Comparison of ENCODE assay signal across 8 mouse cellular contexts in the genomic region with DNA sequence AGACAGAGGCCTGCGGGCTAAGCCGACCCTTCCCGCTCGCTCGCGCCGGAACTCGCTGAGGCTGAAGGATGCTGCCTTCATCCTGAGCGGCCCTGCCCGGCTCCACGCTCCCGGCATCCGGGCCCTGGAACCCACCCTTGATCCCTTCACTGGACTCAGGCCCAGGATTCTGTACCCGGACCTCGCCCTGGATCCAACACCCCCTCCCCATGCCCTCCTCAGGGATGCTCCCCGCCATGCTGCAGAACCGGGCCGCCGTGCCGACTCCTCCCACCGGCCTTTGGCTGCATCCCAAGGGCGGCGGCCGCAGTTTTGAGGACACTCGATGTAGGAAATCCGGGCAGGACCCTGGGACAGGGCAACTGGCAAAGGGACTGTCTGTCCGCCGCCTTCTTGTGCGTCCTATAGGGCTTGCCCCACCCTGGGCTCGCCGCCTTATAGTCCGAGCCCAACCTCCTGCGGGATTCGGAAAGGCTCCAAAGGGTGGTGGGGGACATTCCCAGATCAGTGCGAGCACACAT. TPM values are rescaled to one million over a fixed set of nuclear protein-coding genes. Genes with fewer than 3 reads are reported as not detected.
DNase-seq lines count a peak whose midpoint lies in the region; ATAC-seq and TF ChIP-seq lines count a peak whose summit lies in the region.

No protein-coding gene starts in this region.

- peak; percentile 24 for ATAC-seq in heart, embryonic 16.5 days (replicated peaks; ENCODE audit: extremely low read depth, insufficient read depth, low FRiP score)

- H3K4me3 ChIP-seq in embryonic fibroblast, embryonic 13.5 days (ENCODE audit: insufficient read depth, low read length) = peak overlapping the region; percentile 93
- H3K4me3 ChIP-seq in heart, embryonic 16.5 days (ENCODE audit: low read length) = peak overlapping the region; percentile 73
- peak overlapping the region; percentile 99 for H3K4me3 ChIP-seq in testis, adult 2 months (ENCODE audit: control insufficient read depth, low read depth, low read length)

- peaks cover 6% of the 10 kb centered on the region; the same call in 1 of the 2 replicates for H3K4me1 ChIP-seq in embryonic fibroblast, embryonic 13.5 days (ENCODE audit: control insufficient read depth, insufficient read depth, low read length)
- peaks cover 24% of the 10 kb centered on the region for H3K4me1 ChIP-seq in heart, embryonic 16.5 days (ENCODE audit: control insufficient read depth, insufficient read depth, low read length)
- peaks cover 16% of the 10 kb centered on the region for H3K4me1 ChIP-seq in testis, adult 2 months (ENCODE audit: control insufficient read depth, insufficient read depth, low read length)

- no peaks in the 10 kb centered on the region for H3K36me3 ChIP-seq in heart, embryonic 16.5 days (ENCODE audit: control insufficient read depth, insufficient read depth)
- no peaks in the 10 kb centered on the region; the same call in 1 of the 2 replicates for H3K36me3 ChIP-seq in testis, adult 2 months (ENCODE audit: control insufficient read depth, insufficient read depth, low read length)

- H3K4me2 ChIP-seq in heart, embryonic 16.5 days (ENCODE audit: low read depth, low read length) = peak overlapping the region; percentile 98

- H3K9me3 ChIP-seq in heart, embryonic 16.5 days (replicated peaks; ENCODE audit: control insufficient read depth, low read length) = no peaks in the 10 kb centered on the region

- intact Hi-C loops in heart, postnatal 25 days (cut with DNase I) = no loop called here

- H3K9ac ChIP-seq in heart, embryonic 16.5 days (ENCODE audit: low read length) = peak overlapping the region; percentile 69

- no peaks in the 10 kb centered on the region for H3K27me3 ChIP-seq in heart, embryonic 16.5 days (ENCODE audit: control insufficient read depth, insufficient read depth, low read length)
- no peaks in the 10 kb centered on the region for H3K27me3 ChIP-seq in testis, adult 2 months (ENCODE audit: control insufficient read depth, insufficient read depth, low read length)

- TF ChIP-seq CTCF in embryonic fibroblast, embryonic 13.5 days (IDR thresholded peaks at IDR 0.05; ENCODE audit: borderline replicate concordance, insufficient read depth, low read length) = no peak
- TF ChIP-seq CTCF in testis, adult 2 months (IDR thresholded peaks at IDR 0.05; ENCODE audit: control insufficient read depth, insufficient read depth, insufficient replicate concordance, low read depth, low read length) = no peak

- no peak for TF ChIP-seq POLR2A in embryonic fibroblast, embryonic 13.5 days (IDR thresholded peaks at IDR 0.05; ENCODE audit: low read depth, low read length)
- no peak; the same call in 1 of the 2 replicates for TF ChIP-seq POLR2A in testis, adult 2 months (IDR thresholded peaks at IDR 0.05; ENCODE audit: control insufficient read depth, low read depth, low read length)

- H3K27ac ChIP-seq in embryonic fibroblast, embryonic 13.5 days (ENCODE audit: insufficient read depth, low read length) = 0 out of 2 replicates have a peak overlapping the region, but pooled peaks have one; percentile 11
- H3K27ac ChIP-seq in heart, embryonic 16.5 days (ENCODE audit: low read length) = no peak overlapping the region; the same call in 1 of the 2 replicates
- H3K27ac ChIP-seq in testis, adult 2 months (ENCODE audit: control insufficient read depth, insufficient read depth, low read depth, low read length) = peak overlapping the region; percentile 95

- 1% methylated on average over 35 of the region's 35 CpGs for WGBS in heart, embryonic 16.5 days

- DNase-seq in heart, adult 11 months = peak; percentile 96
- no peak for DNase-seq in heart, postnatal 25 days (ENCODE audit: low spot score)
- peak; percentile 67 for DNase-seq in adrenal gland, postnatal 10 days
- DNase-seq in layer of hippocampus, adult 18-20 months (ENCODE audit: low spot score in 2 of 2) = peak; percentile 39 to 52
- peak; percentile 69 for DNase-seq in lung, postnatal 14 days

RNA-seq across cellular contexts. Expression of gene Acot7, which starts 0.5 kb away (rescaled TPM):
- 10 to 100 TPM; 53.4 to 58.8 TPM for total RNA-seq in heart, postnatal 25 days (2021)
- total RNA-seq in adrenal gland, postnatal 10 days (2021) = 10 to 100 TPM; 33.2 to 38.0 TPM
- polyA plus RNA-seq in embryonic fibroblast, embryonic 13.5 days (2011; ENCODE audit: insufficient read length, low read depth, missing spikeins) = 79.9 and 108 TPM in 2 replicates
- polyA plus RNA-seq in heart, embryonic 16.5 days (2015; fragmentation: Nextera tagmentation; extraction: Ambion mirVana) = 67.7 and 68.0 TPM in 2 replicates
- total RNA-seq in layer of hippocampus, adult 18-20 months (2021) = 100 to 1,000 TPM; 329 to 352 TPM
- 685 and 754 TPM in 2 replicates for polyA plus RNA-seq in testis, adult 2 months (2012; rRNA removed)

RNA-seq across cellular contexts. Expression of gene Hes2, which starts 19.7 kb away (rescaled TPM):
- not detected for total RNA-seq in heart, postnatal 25 days (2021)
- not detected for total RNA-seq in adrenal gland, postnatal 10 days (2021)
- polyA plus RNA-seq in embryonic fibroblast, embryonic 13.5 days (2011; ENCODE audit: insufficient read length, low read depth, missing spikeins) = not detected in 2 replicates
- 0.14 TPM in 1 of 2 replicates, not detected in the other for polyA plus RNA-seq in heart, embryonic 16.5 days (2015; fragmentation: Nextera tagmentation; extraction: Ambion mirVana)
- not detected for total RNA-seq in layer of hippocampus, adult 18-20 months (2021)
- polyA plus RNA-seq in testis, adult 2 months (2012; rRNA removed) = 0.42 and 0.73 TPM in 2 replicates

RNA-seq across cellular contexts. Expression of gene Espn, which starts 26.2 kb away (rescaled TPM):
- 1 to 10 TPM; 1.7 to 2.2 TPM for total RNA-seq in heart, postnatal 25 days (2021)
- total RNA-seq in adrenal gland, postnatal 10 days (2021) = 1 to 10 TPM; 1.2 to 1.3 TPM
- polyA plus RNA-seq in embryonic fibroblast, embryonic 13.5 days (2011; ENCODE audit: insufficient read length, low read depth, missing spikeins) = 0.56 and 0.68 TPM in 2 replicates
- 1.3 and 1.5 TPM in 2 replicates for polyA plus RNA-seq in heart, embryonic 16.5 days (2015; fragmentation: Nextera tagmentation; extraction: Ambion mirVana)
- 1 to 10 TPM; 2.8 to 3.0 TPM for total RNA-seq in layer of hippocampus, adult 18-20 months (2021)
- polyA plus RNA-seq in testis, adult 2 months (2012; rRNA removed) = 84.1 and 87.1 TPM in 2 replicates

Comparison
In these comparisons a context has a peak if more than half of its experiments do, and no peak if none do; other contexts are left out.
1. RNA of gene Acot7, which starts 0.5 kb away (total RNA-seq): 329 to 352 TPM in layer of hippocampus, adult 18-20 months; 53.4 to 58.8 TPM in heart, postnatal 25 days and 33.2 to 38.0 TPM in adrenal gland, postnatal 10 days; every median in the first group is over 4 times any median in the second.
2. Peak in every context shown above with its lines, with median percentiles within 50 percentile points of each other: H3K4me3 ChIP-seq.